Mouse (Mus musculus): Measurements from ENCODE around the gene Ccser1. TPM values are rescaled to one million over a fixed set of nuclear protein-coding genes. Genes with fewer than 3 reads are reported as not detected.

The Ccser1 gene
- total RNA-seq (2023; ENCODE audit: inconsistent age), result 5.8 to 9.0 TPM (median 7.1 TPM) in 4 replicates

GRCm38 (mm10) chr6:61179949-61180755 is at the start of gene Ccser1:
Gene Ccser1, plus strand, starts transcription at chr6:61180324.

